Mouse (Mus musculus): Measurements from ENCODE around the gene Naa10.

- TF ChIP-seq CTCF (IDR thresholded peaks at IDR 0.05; ENCODE audit: low read depth): peak; percentile 74
- TF ChIP-seq EP300 (IDR thresholded peaks at IDR 0.05; ENCODE audit: low read depth): no peak
Observed at GRCm38 (mm10) chrX:73948647-73949046, 26.9 kb upstream of the Naa10 start.
